Mouse (Mus musculus) forebrain, embryonic 11.5 days (tissue): ENCODE measurements around the gene Ptprm. TPM values are rescaled to one million over a fixed set of nuclear protein-coding genes. Genes with fewer than 3 reads are reported as not detected.

Experiments
- ATAC-seq: fragments of 200-750 bp; cut with Nextera tagmentation; replicated peaks from 2 replicates; pipeline ENCODE4 v1.8.0; 2017; ENCODE audit warnings: moderate TSS enrichment; ENCODE audit not compliant: low FRiP score
- DNase-seq: peaks from one replicate; pipeline ENCODE4 v3.0.0-alpha.2; 2017; ENCODE audit warnings: low spot score
- H3K27ac ChIP-seq: fragments of 300-500 bp; sonication (generic); 2 replicates; pipeline ENCODE4 v1.5.1; 2014; ENCODE audit warnings: low read depth, low read length
- H3K27me3 ChIP-seq: fragments of 300-500 bp; sonication (generic); 2 replicates; pipeline ENCODE4 v1.6.1; 2014; ENCODE audit warnings: mild to moderate bottlenecking, low read length, mixed read lengths; ENCODE audit not compliant: control insufficient read depth, insufficient read depth
- H3K36me3 ChIP-seq: fragments of 300-500 bp; sonication (generic); 2 replicates; pipeline ENCODE4 v1.6.1; 2014; ENCODE audit warnings: mild to moderate bottlenecking, low read length, moderate library complexity, mixed read lengths; ENCODE audit not compliant: control insufficient read depth, insufficient read depth
- H3K4me1 ChIP-seq: fragments of 300-500 bp; sonication (generic); replicated peaks from 2 replicates; pipeline ENCODE4 v1.6.1; 2014; ENCODE audit warnings: low read length, mixed read lengths; ENCODE audit not compliant: control insufficient read depth, insufficient read depth
- H3K4me2 ChIP-seq: fragments of 300-500 bp; sonication (generic); 2 replicates; pipeline ENCODE4 v1.6.1; 2014; ENCODE audit warnings: low read depth, mild to moderate bottlenecking, low read length, moderate library complexity, mixed read lengths; ENCODE audit not compliant: severe bottlenecking
- H3K4me3 ChIP-seq: fragments of 300-500 bp; sonication (generic); 2 replicates; pipeline ENCODE4 v1.5.1; 2014; ENCODE audit warnings: low read depth, low read length
- H3K9ac ChIP-seq: fragments of 300-500 bp; sonication (generic); 2 replicates; pipeline ENCODE4 v1.6.1; 2014; ENCODE audit warnings: low read length
- H3K9me3 ChIP-seq: fragments of 300-500 bp; sonication (generic); 2 replicates; pipeline ENCODE4 v1.6.1; 2016; ENCODE audit warnings: low read length, mixed read lengths; ENCODE audit not compliant: control insufficient read depth
- WGBS: fragments of 180-500 bp; shearing (Covaris S2); extraction: QIAGEN DNeasy Blood & Tissue Kit; methylation state at CpG from one replicate; pipeline ENCODE4 v1.1.7; 2014; 5-methylcytosine and 5-hydroxymethylcytosine counted together
- polyA plus RNA-seq: library from polyadenylated mRNA; unstranded; fragments of >200 nt; fragmentation: Nextera tagmentation; extraction: Ambion mirVana; gene quantifications from 2 replicates; pipeline ENCODE4 v1.2.1, GENCODE M21; 2014

The Ptprm gene
- polyA plus RNA-seq, 1 experiment from 2014 or later, result 11.7 TPM

- Histone ChIP-seq H3K4me1 (no peaks in the 10 kb centered on the region), H3K27ac (no peak overlapping the region), H3K27me3 (no peaks in the 10 kb centered on the region), H3K4me2 (no peak overlapping the region), H3K4me3 (no peak overlapping the region), H3K36me3 (no peaks in the 10 kb centered on the region), H3K9ac (no peak overlapping the region), H3K9me3 (no peaks in the 10 kb centered on the region)
- ATAC-seq (no peak), DNase-seq (no peak)
- 86% methylated on average over 7 of the region's 7 CpGs for WGBS
These were observed 282.8 kb downstream of the Ptprm start for GRCm38 (mm10) chr17:67071231-67072009.

GRCm38 (mm10) chr17:67063611-67064010 is 290.6 kb downstream of the Ptprm start:
- H3K4me2 ChIP-seq, result no peak overlapping the region
- 80% methylated on average over 5 of the region's 5 CpGs for WGBS
- H3K27me3 ChIP-seq, result no peaks in the 10 kb centered on the region
- H3K4me1 ChIP-seq, result no peaks in the 10 kb centered on the region
- H3K9ac ChIP-seq, result no peak overlapping the region
- H3K27ac ChIP-seq, result no peak overlapping the region
- ATAC-seq (no peak), DNase-seq (no peak)
- no peak overlapping the region for H3K4me3 ChIP-seq
- H3K9me3 ChIP-seq, result no peaks in the 10 kb centered on the region
- no peaks in the 10 kb centered on the region for H3K36me3 ChIP-seq

- Histone ChIP-seq H3K9ac (no peak overlapping the region), H3K27me3 (no peaks in the 10 kb centered on the region), H3K36me3 (no peaks in the 10 kb centered on the region), H3K9me3 (no peaks in the 10 kb centered on the region), H3K4me1 (no peaks in the 10 kb centered on the region), H3K27ac (no peak overlapping the region), H3K4me2 (no peak overlapping the region), H3K4me3 (no peak overlapping the region)
- WGBS, result 90% methylated on average over 6 of the region's 6 CpGs
- no peak for DNase-seq
- no peak for ATAC-seq
These were observed 298.6 kb downstream of the Ptprm start for GRCm38 (mm10) chr17:67055681-67056080.

- Histone ChIP-seq H3K4me2 (no peak overlapping the region), H3K9me3 (no peaks in the 10 kb centered on the region), H3K4me3 (no peak overlapping the region), H3K27ac (no peak overlapping the region), H3K36me3 (no peaks in the 10 kb centered on the region), H3K9ac (no peak overlapping the region), H3K27me3 (no peaks in the 10 kb centered on the region), H3K4me1 (no peaks in the 10 kb centered on the region)
- DNase-seq (no peak), ATAC-seq (no peak)
- 94% methylated on average over 10 of the region's 10 CpGs for WGBS
These were observed 300.1 kb downstream of the Ptprm start for GRCm38 (mm10) chr17:67054202-67054601.

GRCm38 (mm10) chr17:67052624-67053314 is 301.5 kb downstream of the Ptprm start:
- 77% methylated on average over 11 of the region's 11 CpGs for WGBS
- Histone ChIP-seq H3K36me3 (no peaks in the 10 kb centered on the region), H3K27ac (no peak overlapping the region), H3K9ac (no peak overlapping the region), H3K4me2 (no peak overlapping the region), H3K4me3 (no peak overlapping the region), H3K4me1 (no peaks in the 10 kb centered on the region), H3K9me3 (no peaks in the 10 kb centered on the region), H3K27me3 (no peaks in the 10 kb centered on the region)
- DNase-seq (no peak), ATAC-seq (no peak)

- Histone ChIP-seq H3K4me3 (no peak overlapping the region), H3K4me2 (0 out of 2 replicates have a peak overlapping the region, but pooled peaks have one; percentile 2)
These were observed 306.6 kb downstream of the Ptprm start for GRCm38 (mm10) chr17:67047697-67048096.

GRCm38 (mm10) chr17:67038558-67038957 is 315.7 kb downstream of the Ptprm start:
- H3K9ac ChIP-seq, result no peak overlapping the region
- DNase-seq (no peak), ATAC-seq (no peak)
- H3K27ac ChIP-seq, result no peak overlapping the region
- H3K36me3 ChIP-seq, result no peaks in the 10 kb centered on the region
- no peaks in the 10 kb centered on the region for H3K9me3 ChIP-seq
- no peaks in the 10 kb centered on the region for H3K27me3 ChIP-seq
- H3K4me3 ChIP-seq, result no peak overlapping the region
- H3K4me1 ChIP-seq, result no peaks in the 10 kb centered on the region
- no peak overlapping the region for H3K4me2 ChIP-seq
- 85% methylated on average over 6 of the region's 6 CpGs for WGBS

More at GRCm38 (mm10) chr17:67047697-67048096, 306.6 kb downstream of the Ptprm start:
- no peak overlapping the region for H3K9ac ChIP-seq
- H3K27me3 ChIP-seq, result no peaks in the 10 kb centered on the region
- H3K36me3 ChIP-seq, result no peaks in the 10 kb centered on the region
- DNase-seq, result no peak
- H3K4me1 ChIP-seq, result no peaks in the 10 kb centered on the region
- no peak overlapping the region for H3K27ac ChIP-seq
- no peaks in the 10 kb centered on the region for H3K9me3 ChIP-seq
- WGBS, result 35% methylated on average over 4 of the region's 4 CpGs
- ATAC-seq, result peak; percentile 58; the same call in 1 of the 2 replicates

- H3K4me1 ChIP-seq, result no peaks in the 10 kb centered on the region
- no peak overlapping the region for H3K4me3 ChIP-seq
- no peaks in the 10 kb centered on the region for H3K27me3 ChIP-seq
- WGBS, result 87% methylated on average over 3 of the region's 3 CpGs
- H3K27ac ChIP-seq, result no peak overlapping the region
- H3K9ac ChIP-seq, result no peak overlapping the region
- ATAC-seq, result no peak
- no peak for DNase-seq
- no peak overlapping the region for H3K4me2 ChIP-seq
- no peaks in the 10 kb centered on the region for H3K9me3 ChIP-seq
- H3K36me3 ChIP-seq, result no peaks in the 10 kb centered on the region
These were observed 320.7 kb downstream of the Ptprm start for GRCm38 (mm10) chr17:67033547-67033946.
